Mouse (Mus musculus): ENCODE data around the gene 0610040J01Rik.

DNA sequence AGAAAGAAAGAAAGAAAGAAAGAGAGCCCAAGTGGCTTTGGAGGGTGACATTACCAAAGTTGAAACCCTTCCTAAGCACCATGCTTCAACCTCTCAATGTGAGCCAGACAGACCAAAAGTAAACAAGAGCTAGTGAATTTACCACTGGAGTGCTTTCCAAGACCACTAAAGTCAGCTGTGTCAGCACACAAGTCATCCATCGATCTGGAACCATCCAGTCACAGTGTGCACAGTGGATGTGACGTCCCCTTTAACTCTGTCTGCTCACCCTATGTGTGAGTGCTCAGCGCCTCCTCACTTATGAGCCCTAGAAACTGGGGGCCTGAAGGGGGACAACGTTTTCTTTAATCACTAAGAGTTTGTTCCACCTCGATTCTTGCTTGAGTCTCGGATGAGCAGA lies 7.4 kb downstream of the 0610040J01Rik start:
- TF ChIP-seq CTCF (IDR thresholded peaks at IDR 0.05; ENCODE audit: low read depth) (no peak), EP300 (optimal IDR thresholded peaks at IDR 0.05) (no peak)
